Mouse (Mus musculus) heart, embryonic 11.5 days (tissue): Measurements from ENCODE around the gene Cbwd1. TPM values are rescaled to one million over a fixed set of nuclear protein-coding genes. Genes with fewer than 3 reads are reported as not detected.

Experiments used
- ATAC-seq: fragments of 200-750 bp; cut with Nextera tagmentation; replicated peaks from 2 replicates; pipeline ENCODE4 v1.8.0; 2017; ENCODE audit warnings: moderate library complexity; ENCODE audit not compliant: insufficient number of reproducible peaks, low FRiP score, low TSS enrichment
- H3K27ac ChIP-seq: fragments of 300-500 bp; sonication (generic); 2 replicates; pipeline ENCODE4 v1.5.1; 2014; ENCODE audit warnings: mild to moderate bottlenecking, low read depth, low read length
- H3K27me3 ChIP-seq: fragments of 300-500 bp; sonication (generic); 2 replicates; pipeline ENCODE4 v1.6.1; 2014; ENCODE audit warnings: mild to moderate bottlenecking, low read length, mixed read lengths; ENCODE audit not compliant: control insufficient read depth, insufficient read depth
- H3K36me3 ChIP-seq: fragments of 300-500 bp; sonication (generic); 2 replicates; pipeline ENCODE4 v1.6.1; 2014; ENCODE audit warnings: mild to moderate bottlenecking, low read length, moderate library complexity, mixed read lengths; ENCODE audit not compliant: control insufficient read depth, insufficient read depth
- H3K4me1 ChIP-seq: fragments of 300-500 bp; sonication (generic); 2 replicates; pipeline ENCODE4 v1.6.1; 2014; ENCODE audit warnings: low read length; ENCODE audit not compliant: control insufficient read depth, insufficient read depth
- H3K4me2 ChIP-seq: fragments of 300-500 bp; sonication (generic); 2 replicates; pipeline ENCODE4 v1.6.1; 2014; ENCODE audit warnings: mild to moderate bottlenecking, moderate library complexity
- H3K4me3 ChIP-seq: fragments of 300-500 bp; sonication (generic); 2 replicates; pipeline ENCODE4 v1.5.1; 2014; ENCODE audit warnings: low read depth, low read length
- H3K9ac ChIP-seq: fragments of 300-500 bp; sonication (generic); 2 replicates; pipeline ENCODE4 v1.6.1; 2014; ENCODE audit warnings: mild to moderate bottlenecking, low read depth, low read length, moderate library complexity
- H3K9me3 ChIP-seq: fragments of 300-500 bp; sonication (generic); replicated peaks from 2 replicates; pipeline ENCODE4 v1.6.1; 2016; ENCODE audit warnings: low read length; ENCODE audit not compliant: control insufficient read depth
- WGBS: fragments of 180-500 bp; shearing (Covaris S2); extraction: QIAGEN DNeasy Blood & Tissue Kit; methylation state at CpG from one replicate; pipeline ENCODE4 v1.1.7; 2014; ENCODE audit not compliant: insufficient replicate concordance; 5-methylcytosine and 5-hydroxymethylcytosine counted together
- polyA plus RNA-seq: library from polyadenylated mRNA; unstranded; fragments of >200 nt; fragmentation: Nextera tagmentation; extraction: Ambion mirVana; gene quantifications from 2 replicates; pipeline ENCODE4 v1.2.1, GENCODE M21; 2014

Gene Cbwd1
- 15.8 and 20.0 TPM in 2 replicates for polyA plus RNA-seq

- Histone ChIP-seq H3K27ac (0 out of 2 replicates have a peak within 1 kb of the TSS, but pooled peaks have one; percentile 12), H3K27me3 (no peaks in the 10 kb centered on the region), H3K4me3 (peak within 1 kb of the TSS; percentile 70), H3K36me3 (peaks cover under 1% of the 10 kb centered on the region; the same call in 1 of the 2 replicates), H3K9me3 (no peaks in the 10 kb centered on the region), H3K4me1 (peaks cover 3% of the 10 kb centered on the region; the same call in 1 of the 2 replicates), H3K9ac (peak within 1 kb of the TSS; percentile 87), H3K4me2 (peak within 1 kb of the TSS; percentile 72)
- WGBS, result under 1% methylated on average over 36 of the region's 36 CpGs
- peak; percentile 99 for ATAC-seq
These were observed at the start of gene Cbwd1 for GRCm38 (mm10) chr19:24961172-24961962. Gene Cbwd1, minus strand, starts transcription at chr19:24961610.

GRCm38 (mm10) chr19:25008509-25008908 lies 47.1 kb upstream of the Cbwd1 start:
- Histone ChIP-seq H3K4me3 (no peak overlapping the region), H3K9me3 (no peaks in the 10 kb centered on the region), H3K4me1 (no peaks in the 10 kb centered on the region), H3K4me2 (no peak overlapping the region), H3K27ac (no peak overlapping the region), H3K36me3 (no peaks in the 10 kb centered on the region), H3K27me3 (no peaks in the 10 kb centered on the region), H3K9ac (no peak overlapping the region)
- ATAC-seq, result no peak
- WGBS, result 78% methylated on average over 2 of the region's 2 CpGs

GRCm38 (mm10) chr19:25006686-25007085 lies 45.3 kb upstream of the Cbwd1 start:
- Histone ChIP-seq H3K27me3 (0 out of 2 replicates have a peak, but pooled peaks cover 2% of the 10 kb centered on the region), H3K4me1 (no peaks in the 10 kb centered on the region), H3K4me3 (no peak overlapping the region), H3K27ac (no peak overlapping the region), H3K4me2 (no peak overlapping the region), H3K9me3 (no peaks in the 10 kb centered on the region), H3K9ac (no peak overlapping the region), H3K36me3 (no peaks in the 10 kb centered on the region)
- ATAC-seq, result no peak
- 68% methylated on average over 1 of the region's 1 CpGs for WGBS

GRCm38 (mm10) chr19:25003810-25004209 lies 42.4 kb upstream of the Cbwd1 start:
- Histone ChIP-seq H3K4me3 (no peak overlapping the region), H3K9me3 (no peaks in the 10 kb centered on the region), H3K9ac (no peak overlapping the region), H3K4me2 (no peak overlapping the region), H3K4me1 (no peaks in the 10 kb centered on the region), H3K27ac (no peak overlapping the region), H3K27me3 (peaks cover 15% of the 10 kb centered on the region; the same call in 1 of the 2 replicates), H3K36me3 (no peaks in the 10 kb centered on the region)
- 51% methylated on average over 4 of the region's 4 CpGs for WGBS
- ATAC-seq, result no peak

GRCm38 (mm10) chr19:25002828-25003227 lies 41.4 kb upstream of the Cbwd1 start:
- no peaks in the 10 kb centered on the region for H3K4me1 ChIP-seq
- no peak overlapping the region for H3K9ac ChIP-seq
- H3K27ac ChIP-seq, result no peak overlapping the region
- H3K4me3 ChIP-seq, result no peak overlapping the region
- no peak overlapping the region for H3K4me2 ChIP-seq
- ATAC-seq, result no peak
- H3K9me3 ChIP-seq, result no peaks in the 10 kb centered on the region
- peaks cover 15% of the 10 kb centered on the region; the same call in 1 of the 2 replicates for H3K27me3 ChIP-seq
- H3K36me3 ChIP-seq, result no peaks in the 10 kb centered on the region
- 54% methylated on average over 3 of the region's 3 CpGs for WGBS

- H3K4me3 ChIP-seq, result no peak overlapping the region
- no peaks in the 10 kb centered on the region for H3K36me3 ChIP-seq
- H3K4me1 ChIP-seq, result no peaks in the 10 kb centered on the region
- no peaks in the 10 kb centered on the region for H3K9me3 ChIP-seq
- no peak overlapping the region for H3K27ac ChIP-seq
- no peak overlapping the region for H3K9ac ChIP-seq
- ATAC-seq, result no peak
- peaks cover 15% of the 10 kb centered on the region; the same call in 1 of the 2 replicates for H3K27me3 ChIP-seq
- H3K4me2 ChIP-seq, result no peak overlapping the region
- WGBS, result 86% methylated on average over 6 of the region's 6 CpGs
These were observed 40.6 kb upstream of the Cbwd1 start for GRCm38 (mm10) chr19:25002032-25002431.

GRCm38 (mm10) chr19:25000153-25000552 lies 38.7 kb upstream of the Cbwd1 start:
- Histone ChIP-seq H3K9ac (no peak overlapping the region), H3K9me3 (no peaks in the 10 kb centered on the region), H3K4me3 (peak overlapping the region; percentile 78), H3K36me3 (no peaks in the 10 kb centered on the region), H3K27ac (no peak overlapping the region), H3K4me2 (peak overlapping the region; percentile 97), H3K4me1 (no peaks in the 10 kb centered on the region), H3K27me3 (peaks cover 15% of the 10 kb centered on the region; the same call in 1 of the 2 replicates)
- WGBS, result 14% methylated on average over 9 of the region's 9 CpGs
- no peak for ATAC-seq

GRCm38 (mm10) chr19:24999201-24999886 lies 37.9 kb upstream of the Cbwd1 start, which contains the start of gene Dock8:
Gene Dock8, plus strand, starts transcription at chr19:24999534.
- H3K27me3 ChIP-seq, result peaks cover 15% of the 10 kb centered on the region; the same call in 1 of the 2 replicates
- peak within 1 kb of the TSS; percentile 76 for H3K9ac ChIP-seq
- H3K4me1 ChIP-seq, result 0 out of 2 replicates have a peak, but pooled peaks cover under 1% of the 10 kb centered on the region
- H3K4me2 ChIP-seq, result peak within 1 kb of the TSS; percentile 97
- no peaks in the 10 kb centered on the region for H3K9me3 ChIP-seq
- peak within 1 kb of the TSS; percentile 24 for H3K27ac ChIP-seq
- H3K4me3 ChIP-seq, result peak within 1 kb of the TSS; percentile 78
- ATAC-seq, result peak; percentile 52; the same call in 1 of the 2 replicates
- under 1% methylated on average over 104 of the region's 109 CpGs for whole genome bisulfite sequencing
- H3K36me3 ChIP-seq, result no peaks in the 10 kb centered on the region
